Mouse (Mus musculus) brain, embryonic 14.5 days (tissue): ENCODE results near the gene Tspan11. TPM values are rescaled to one million over a fixed set of nuclear protein-coding genes. Genes with fewer than 3 reads are reported as not detected.

Experiments used
- DNase-seq: peaks from one replicate; pipeline ENCODE4 v3.0.0-alpha.2; 2011; ENCODE audit warnings: low read depth
- CTCF ChIP-seq: fragments of 200-500 bp; IDR thresholded peaks from 2 replicates; pipeline ENCODE4 v1.5.1; 2012; ENCODE audit warnings: inconsistent platforms, mild to moderate bottlenecking, moderate library complexity, borderline replicate concordance; ENCODE audit not compliant: insufficient read depth, insufficient read length; ENCODE audit errors: extremely low read depth
- POLR2A ChIP-seq: fragments of 200-500 bp; IDR thresholded peaks from 2 replicates; pipeline ENCODE4 v1.6.1; 2012; ENCODE audit warnings: mild to moderate bottlenecking, inconsistent platforms, borderline replicate concordance; ENCODE audit not compliant: poor library complexity, insufficient read depth, insufficient read length, severe bottlenecking; ENCODE audit errors: extremely low read depth
- polyA plus RNA-seq: library from polyadenylated mRNA; depleted of rRNA; stranded (reverse); fragments of >200 nt; gene quantifications from 2 replicates; pipeline ENCODE4 v1.2.3, GENCODE M21; 2012; rRNA removed

The Tspan11 gene
- polyA plus RNA-seq, 1 experiment: 8.0 TPM

- no peak for DNase-seq
These were observed 104.3 kb downstream of the Tspan11 start for GRCm38 (mm10) chr6:127991509-127992176.

DNA sequence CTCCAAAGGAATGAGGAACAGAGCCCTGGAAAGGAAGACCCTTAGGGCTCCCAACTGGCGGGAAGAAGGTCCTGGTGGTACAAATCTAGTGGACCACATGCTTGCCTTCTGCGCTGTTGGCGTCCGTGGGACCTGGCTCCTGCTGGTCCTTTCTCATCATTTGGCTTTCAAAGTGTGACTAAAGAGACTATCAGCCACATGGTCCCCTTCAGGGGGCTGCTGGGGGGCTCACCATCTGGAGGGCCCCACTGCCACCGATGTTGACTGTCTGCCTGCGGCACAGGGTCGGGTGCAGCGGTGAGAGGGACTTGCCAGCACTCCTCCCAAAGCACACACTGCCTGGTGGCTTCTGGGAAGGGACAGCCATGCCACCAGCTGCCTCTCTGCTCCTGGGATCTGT is 105.6 kb downstream of the Tspan11 start:
- TF ChIP-seq CTCF (no peak), POLR2A (no peak)
- DNase-seq: peak; percentile 19

More at GRCm38 (mm10) chr6:127991509-127992176, 104.3 kb downstream of the Tspan11 start:
- TF ChIP-seq CTCF: no peak
- no peak for TF ChIP-seq POLR2A

GRCm38 (mm10) chr6:127996928-127997327 is 109.5 kb downstream of the Tspan11 start:
- TF ChIP-seq POLR2A (no peak), CTCF (no peak)
- DNase-seq: no peak

GRCm38 (mm10) chr6:127999118-127999517 is 111.7 kb downstream of the Tspan11 start:
- TF ChIP-seq POLR2A: no peak
- no peak for TF ChIP-seq CTCF
- DNase-seq: no peak

GRCm38 (mm10) chr6:128000777-128001176 is 113.4 kb downstream of the Tspan11 start:
- DNase-seq: peak; percentile 77
- no peak for TF ChIP-seq POLR2A
- TF ChIP-seq CTCF: no peak

DNA sequence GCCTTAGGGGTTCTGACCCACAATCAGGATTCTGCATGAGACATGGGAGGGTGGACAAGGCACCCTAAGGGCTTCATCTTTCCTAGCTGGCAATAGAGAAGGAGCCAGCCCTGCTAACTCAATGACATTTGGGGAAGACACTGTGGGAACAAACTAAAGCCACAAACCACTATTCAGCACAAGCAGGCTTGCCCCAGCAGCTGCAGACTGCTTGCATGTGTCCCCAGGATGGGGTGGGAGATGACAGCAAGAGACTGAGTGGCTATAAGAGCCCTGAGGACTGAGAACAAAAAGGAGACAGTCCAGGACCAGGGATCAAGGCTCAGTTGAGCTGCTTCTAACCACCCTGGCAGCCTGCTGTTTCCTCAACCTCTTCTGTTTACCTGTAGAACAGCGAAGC is 114.2 kb downstream of the Tspan11 start:
- no peak for DNase-seq

GRCm38 (mm10) chr6:128002104-128002503 is 114.7 kb downstream of the Tspan11 start:
- TF ChIP-seq CTCF (no peak), POLR2A (no peak)

More for the DNA sequence above, 114.2 kb downstream of the Tspan11 start:
- TF ChIP-seq CTCF: no peak
- TF ChIP-seq POLR2A: no peak

DNA sequence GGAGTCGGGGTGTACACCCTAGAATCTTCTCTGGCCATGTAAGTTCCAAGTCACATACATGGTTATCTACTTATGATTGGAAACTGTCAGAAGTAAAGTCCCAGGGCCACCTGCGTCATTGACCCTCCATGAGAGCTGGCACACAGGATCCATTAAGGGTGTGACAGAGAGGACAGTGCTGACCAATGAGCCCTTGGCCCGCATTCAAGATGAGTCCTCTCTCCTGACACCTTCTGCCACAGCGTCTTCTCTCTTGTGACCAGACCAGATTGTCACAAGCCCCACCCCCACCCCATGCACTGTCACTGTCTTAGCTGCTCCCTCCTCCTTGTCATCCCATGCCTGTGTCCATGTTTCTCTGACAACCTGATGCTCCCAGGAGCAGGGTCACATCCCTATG is 115.3 kb downstream of the Tspan11 start:
- TF ChIP-seq POLR2A: no peak
- no peak for TF ChIP-seq CTCF
- DNase-seq: no peak

More at GRCm38 (mm10) chr6:128002104-128002503, 114.7 kb downstream of the Tspan11 start:
- DNase-seq: no peak

DNA sequence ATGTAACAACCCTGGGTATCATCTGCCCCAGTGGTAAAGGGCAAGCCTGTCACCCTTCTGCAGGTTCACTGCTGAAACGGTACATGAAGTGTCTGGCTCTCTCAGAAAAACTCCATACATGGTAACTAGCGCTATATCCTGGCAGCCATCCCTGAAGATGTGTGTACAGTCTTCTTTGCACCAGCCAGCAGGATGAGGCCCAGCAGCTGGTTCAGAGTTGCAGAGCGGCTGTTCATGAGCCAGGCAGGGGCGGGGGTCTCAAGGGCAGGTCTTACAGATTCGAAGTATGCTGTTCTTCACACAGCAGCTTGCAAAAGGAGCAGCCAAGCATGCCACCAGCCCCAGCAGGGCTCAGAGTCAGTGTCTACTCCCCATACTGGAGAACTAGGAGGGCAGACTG is 116.2 kb downstream of the Tspan11 start:
- no peak for TF ChIP-seq CTCF
- TF ChIP-seq POLR2A: no peak
- peak; percentile 58 for DNase-seq

Other genes with a start within 250 kb of the Tspan11 start
- gene Prmt8, start 118.1 kb upstream of the Tspan11 start, polyA plus RNA-seq: 15.0 and 24.9 TPM in 2 replicates